Mouse (Mus musculus) left cerebral cortex, postnatal 36 days (tissue): ENCODE data around the gene Slc34a1. TPM values are rescaled to one million over a fixed set of nuclear protein-coding genes. Genes with fewer than 3 reads are reported as not detected.

Source experiments
- DNase-seq, 2 experiments: peaks; one replicate each; pipeline ENCODE4 v3.0.0; 2021 to 2022; ENCODE audit warnings: low spot score in 2 of 2, mixed read lengths in 1 of 2
- intact Hi-C: fragments of 180-260 bp; cut with DNase I; formaldehyde crosslinking; loops from one replicate; pipeline ENCODE4 v1.15.1; 2025
- total RNA-seq, 2 experiments: library from RNA; stranded (reverse); gene quantifications; 2 replicates each; pipeline ENCODE4 v1.2.3; 2021

The Slc34a1 gene
- total RNA-seq, 2 experiments from 2014 or later = 0.48 to 0.54 TPM

DNA sequence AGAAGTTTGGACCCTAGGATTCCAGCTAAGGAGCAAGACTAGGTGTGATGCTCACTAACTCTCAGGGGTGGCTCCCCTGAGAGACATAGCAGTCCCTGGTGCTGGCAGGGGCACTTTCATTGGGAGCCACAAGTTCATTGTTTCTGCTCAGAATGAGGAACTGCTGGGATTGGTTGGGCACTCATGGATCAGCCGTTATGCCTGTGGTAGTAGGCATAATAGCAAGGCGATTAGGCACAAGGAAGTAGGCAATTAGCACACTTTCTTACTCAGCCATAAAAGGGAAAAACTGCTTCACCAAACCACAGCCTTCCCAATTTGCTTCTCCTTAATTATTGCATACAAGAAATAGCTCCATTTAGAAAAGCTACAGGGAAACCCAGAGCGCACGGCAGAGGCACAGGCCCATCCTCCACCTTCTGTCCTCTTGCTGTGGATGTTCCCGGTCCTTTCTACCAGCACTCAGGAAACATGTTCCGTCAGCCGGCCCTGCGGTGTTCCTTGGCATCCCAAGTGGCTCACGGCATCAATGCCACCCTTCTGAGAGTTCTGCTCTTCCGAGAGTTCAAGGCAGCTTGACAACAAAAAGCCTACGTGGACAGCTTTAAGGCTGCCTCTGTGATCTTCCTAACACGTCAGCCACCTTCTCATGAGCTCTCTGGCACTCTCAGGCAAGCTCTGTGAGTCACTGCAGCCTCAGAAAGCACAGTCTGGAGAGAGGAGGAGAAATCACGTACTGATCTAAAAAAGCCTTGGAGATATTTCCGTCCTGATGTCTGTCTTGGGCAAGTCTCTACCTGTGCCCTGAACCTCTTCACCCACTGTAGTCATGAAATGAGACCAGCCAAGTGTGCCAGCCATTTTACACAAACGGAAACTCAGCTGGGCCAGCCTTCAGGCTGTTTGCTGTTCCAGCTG lies 6.2 kb downstream of the Slc34a1 start:
- peak; percentile 57 to 71 for DNase-seq
- intact Hi-C loops = loop anchor here (2.0 kb wide), 2 partner anchors 63 to 109 kb away; partner anchors contain the start of gene Pdlim7

DNA sequence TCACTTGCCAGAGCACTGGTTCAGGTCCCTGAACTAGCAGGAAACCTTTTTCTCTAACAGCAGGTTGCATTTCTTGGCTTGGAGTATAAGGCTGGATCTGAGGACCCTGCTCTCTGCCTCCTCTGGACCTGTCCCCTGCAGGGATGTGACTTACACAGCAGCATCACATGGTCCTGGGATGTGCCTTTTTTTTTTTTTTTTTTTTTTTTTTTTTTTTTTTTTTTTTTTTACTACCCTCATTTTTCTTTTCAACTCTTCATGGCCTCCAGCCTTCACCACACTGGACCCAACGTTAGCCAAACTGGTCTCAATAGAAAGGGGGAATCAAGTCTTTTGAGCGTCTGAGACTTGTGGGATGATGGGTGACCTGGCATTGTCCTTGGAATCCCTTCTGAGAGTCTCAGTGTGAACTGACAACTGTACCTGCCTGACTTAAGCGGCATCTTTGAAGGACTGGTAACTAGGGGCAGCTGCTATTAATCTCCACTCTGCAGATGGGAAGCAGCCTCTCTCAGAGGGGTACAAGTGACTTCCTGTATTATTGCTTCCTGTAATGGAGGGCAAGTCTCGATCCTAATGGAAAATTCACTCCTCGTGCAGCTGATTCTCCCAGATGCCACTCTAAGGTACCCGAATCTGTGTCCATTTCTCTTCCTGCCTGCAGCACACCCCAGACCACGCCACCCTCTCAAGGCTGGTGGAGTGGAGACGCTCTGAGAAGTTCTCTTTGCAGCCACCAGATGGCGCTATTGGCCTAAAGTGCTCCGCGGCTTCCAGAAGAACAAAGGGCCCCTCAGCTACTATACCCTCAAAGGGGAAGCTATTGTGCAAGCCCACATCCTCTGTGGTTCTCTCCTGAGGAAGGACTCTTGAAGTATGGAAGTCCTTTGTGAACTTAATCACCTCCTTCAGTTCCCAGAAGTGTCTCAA lies 7.1 kb downstream of the Slc34a1 start:
- peak; percentile 79 for DNase-seq
- intact Hi-C loops = loop anchor here (2.0 kb wide), 2 partner anchors 62 to 108 kb away; partner anchors contain the start of gene Pdlim7

DNA sequence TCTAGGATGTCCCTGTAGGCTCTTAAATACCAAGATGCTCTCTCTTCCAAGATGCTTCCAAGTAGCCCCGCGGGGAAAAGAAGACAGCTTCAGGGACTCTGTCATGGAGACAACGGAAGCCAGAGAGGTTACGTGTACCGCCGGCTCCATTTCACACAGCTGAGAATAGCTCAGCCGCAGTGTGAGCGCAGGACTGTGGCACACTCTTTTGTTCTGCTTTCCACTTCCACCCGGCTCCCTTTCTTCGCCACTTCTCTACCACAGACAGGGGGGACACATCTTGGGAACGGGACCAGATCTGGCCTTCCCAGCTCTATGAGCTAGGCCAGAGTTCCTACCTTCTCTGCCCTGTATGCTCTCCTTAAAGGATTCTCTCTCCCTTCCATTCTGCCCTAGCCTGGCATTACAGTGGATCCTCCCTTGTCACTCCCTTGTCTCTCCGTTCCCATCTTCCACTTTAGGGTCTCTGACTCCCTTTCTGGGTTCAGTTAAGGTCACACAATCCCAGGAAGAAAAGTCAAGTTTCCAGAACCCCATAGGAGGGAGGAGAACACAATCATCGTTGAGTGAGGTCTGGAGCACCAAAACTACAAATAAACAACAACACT lies 7.9 kb downstream of the Slc34a1 start:
- intact Hi-C loops = loop anchor here (2.0 kb wide), 2 partner anchors 61 to 107 kb away; partner anchors contain the start of gene Pdlim7
- no peak for DNase-seq

DNA sequence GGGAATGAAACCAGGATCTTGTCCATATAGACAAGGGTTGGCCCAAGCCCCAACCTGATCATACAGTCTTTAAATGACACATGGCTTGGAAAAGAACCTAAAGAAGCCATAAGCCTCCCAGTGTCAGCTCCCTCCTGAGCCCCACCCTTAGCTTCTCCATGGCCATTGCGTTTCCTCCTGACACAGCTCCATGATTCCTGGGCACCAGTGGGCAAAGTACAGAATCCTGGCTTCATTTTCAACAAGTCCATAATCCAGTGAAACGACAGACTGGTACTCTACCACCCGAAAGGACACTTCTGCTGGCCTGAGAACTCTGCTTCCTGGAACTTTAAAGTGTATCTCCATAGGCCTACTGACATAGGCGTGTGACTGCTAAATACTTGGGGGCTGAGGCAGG lies 9.4 kb downstream of the Slc34a1 start:
- intact Hi-C loops = no loop called here
- no peak for DNase-seq

DNA sequence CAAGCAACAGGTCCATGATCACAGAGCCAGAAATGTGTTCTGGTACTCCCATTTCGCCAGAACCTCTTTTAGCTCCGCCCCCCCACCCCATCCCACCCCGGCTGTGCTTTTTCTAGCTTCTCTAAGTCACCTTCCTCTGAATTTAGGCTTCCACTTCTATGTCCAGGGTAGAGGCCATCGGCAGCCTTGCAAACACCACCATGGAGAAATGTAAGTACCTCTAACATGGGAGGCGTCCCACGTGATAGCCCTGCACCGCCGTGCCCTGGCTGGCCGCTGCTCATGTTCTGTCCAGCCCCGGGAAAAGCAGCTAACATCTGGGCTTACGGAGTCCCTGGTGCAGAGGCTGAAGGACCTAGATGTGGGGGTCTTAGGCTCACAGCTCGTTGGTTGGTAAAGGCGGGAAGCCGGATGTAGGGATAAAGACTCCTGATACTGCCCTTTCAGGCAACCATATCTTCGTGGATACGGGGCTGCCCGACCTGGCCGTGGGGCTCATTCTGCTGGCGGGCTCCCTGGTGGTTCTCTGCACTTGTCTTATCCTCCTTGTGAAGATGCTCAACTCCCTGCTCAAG lies 10.6 kb downstream of the Slc34a1 start:
- no peak for DNase-seq
- intact Hi-C loops = no loop called here

DNA sequence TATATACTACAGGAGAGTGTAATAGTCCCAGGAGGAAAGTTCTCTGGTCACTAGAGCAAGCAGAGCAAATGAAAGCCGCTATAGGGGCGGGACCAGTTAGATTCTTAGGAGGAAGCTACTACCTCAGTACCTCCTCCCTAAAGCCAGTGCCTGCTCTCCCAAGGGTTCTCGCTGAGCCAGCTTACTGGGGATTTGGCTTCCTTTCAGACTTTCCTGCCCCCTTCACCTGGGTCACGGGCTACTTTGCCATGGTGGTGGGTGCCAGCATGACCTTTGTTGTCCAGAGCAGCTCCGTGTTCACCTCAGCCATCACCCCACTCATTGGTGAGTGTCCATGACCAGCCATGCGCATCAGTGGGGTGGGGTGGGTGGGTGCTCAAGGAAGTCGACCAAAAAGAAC lies 13.8 kb downstream of the Slc34a1 start:
- DNase-seq = no peak
- intact Hi-C loops = no loop called here

DNA sequence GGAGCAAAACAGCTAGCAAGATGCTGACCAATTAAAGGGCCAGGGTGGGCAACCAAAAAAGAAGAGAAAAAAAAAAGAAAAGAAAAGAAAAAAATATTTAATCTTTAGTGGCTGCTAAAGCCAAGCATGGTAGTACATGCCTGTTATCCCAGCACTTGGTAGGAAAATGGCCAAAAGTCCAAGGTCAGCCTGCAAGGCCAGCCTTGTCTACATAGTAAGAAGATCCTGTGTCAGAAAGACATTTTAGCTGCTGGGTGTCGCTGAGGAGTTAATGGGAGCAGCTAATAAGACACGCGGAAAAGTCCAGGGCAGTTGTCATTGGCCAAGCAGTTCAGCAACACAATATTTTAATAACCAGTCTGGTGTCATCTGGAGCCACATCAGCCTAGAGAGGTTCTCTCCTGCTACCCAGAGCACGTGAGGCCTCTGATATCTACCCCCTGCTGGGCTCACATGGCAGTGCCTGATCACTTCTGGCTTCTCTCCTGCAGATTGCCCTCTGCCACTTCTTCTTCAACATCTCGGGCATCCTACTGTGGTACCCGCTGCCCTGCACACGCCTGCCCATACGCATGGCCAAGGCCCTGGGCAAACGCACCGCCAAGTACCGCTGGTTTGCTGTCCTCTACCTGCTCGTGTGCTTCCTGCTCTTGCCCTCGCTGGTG lies 14.8 kb downstream of the Slc34a1 start:
- DNase-seq = no peak
- intact Hi-C loops = no loop called here

DNA sequence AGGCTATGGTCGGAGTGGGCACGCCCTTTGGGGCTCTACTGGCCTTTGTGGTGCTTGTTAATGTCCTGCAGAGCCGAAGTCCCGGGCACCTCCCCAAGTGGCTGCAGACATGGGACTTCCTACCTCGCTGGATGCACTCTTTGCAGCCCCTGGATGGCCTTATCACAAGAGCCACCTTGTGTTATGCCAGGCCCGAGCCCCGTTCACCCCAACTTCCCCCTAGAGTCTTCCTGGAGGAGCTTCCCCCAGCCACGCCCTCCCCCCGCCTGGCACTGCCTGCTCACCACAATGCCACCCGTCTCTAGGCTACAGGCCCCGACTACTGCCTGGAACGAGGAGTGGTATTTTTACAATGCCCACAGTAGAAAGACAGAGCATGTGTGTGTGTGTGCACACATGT lies 15.3 kb downstream of the Slc34a1 start:
- intact Hi-C loops = no loop called here
- DNase-seq = no peak

DNA sequence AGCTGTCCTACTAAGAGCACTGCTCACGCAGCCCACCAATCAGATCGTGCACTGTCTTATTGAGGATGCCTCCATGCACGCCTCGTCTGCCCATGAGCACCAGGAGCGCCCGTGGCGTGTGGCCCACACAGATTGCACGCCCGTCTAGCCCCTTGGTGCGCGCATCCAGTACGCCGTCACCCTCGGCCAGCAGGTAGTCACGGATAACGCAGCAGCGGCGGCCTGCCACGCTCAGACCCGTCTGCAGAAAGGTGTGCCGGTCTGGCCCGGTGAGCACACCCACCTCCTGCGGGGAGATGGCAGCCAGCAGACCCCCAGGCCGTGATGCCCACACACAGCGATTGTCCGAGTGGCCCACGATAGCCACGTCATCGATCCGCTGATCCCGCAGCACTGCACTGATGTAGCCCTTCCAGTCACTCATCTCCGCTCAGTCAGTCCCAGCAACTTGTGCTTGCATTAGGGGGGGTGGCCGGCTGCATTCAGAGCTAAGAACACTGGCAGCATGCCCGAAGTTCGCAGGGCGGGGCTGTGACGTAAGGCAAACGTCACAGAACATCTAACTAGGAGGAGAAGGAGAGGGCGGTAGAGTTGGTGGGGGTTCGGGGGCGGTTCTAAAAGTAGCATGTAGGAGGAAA lies 16.9 kb downstream of the Slc34a1 start, which contains the start of gene Pfn3:
Gene Pfn3 (minus strand): TSS at position 490 of the 638 bp plus-strand sequence.
- intact Hi-C loops = no loop called here

DNA sequence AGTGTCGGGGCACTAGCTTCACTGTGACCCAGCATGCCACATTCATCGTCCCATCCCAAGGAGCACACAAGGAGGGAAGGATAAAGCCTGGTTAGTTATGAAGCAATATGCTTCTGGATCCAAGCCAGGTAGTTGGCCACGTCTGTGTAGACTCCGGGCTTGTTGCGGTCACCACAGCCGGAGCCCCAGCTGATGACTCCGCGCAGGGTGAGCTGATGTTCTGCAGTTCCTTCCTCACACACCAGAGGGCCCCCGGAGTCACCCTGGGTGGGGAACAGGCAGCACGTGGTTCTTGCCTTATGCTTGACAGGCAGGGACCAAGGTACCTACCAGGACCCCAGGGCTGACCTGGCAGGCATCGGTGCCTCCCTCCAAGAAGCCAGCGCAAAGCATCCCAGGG lies 20.0 kb downstream of the Slc34a1 start:
- intact Hi-C loops = loop anchor here (2.0 kb wide), 2 partner anchors 27 to 53 kb away; partner anchors contain the start of gene Grk6
- peak; percentile 81 to 82 for DNase-seq

More for the DNA sequence above, 16.9 kb downstream of the Slc34a1 start, which contains the start of gene Pfn3:
- peak; percentile 70 to 82 for DNase-seq

DNA sequence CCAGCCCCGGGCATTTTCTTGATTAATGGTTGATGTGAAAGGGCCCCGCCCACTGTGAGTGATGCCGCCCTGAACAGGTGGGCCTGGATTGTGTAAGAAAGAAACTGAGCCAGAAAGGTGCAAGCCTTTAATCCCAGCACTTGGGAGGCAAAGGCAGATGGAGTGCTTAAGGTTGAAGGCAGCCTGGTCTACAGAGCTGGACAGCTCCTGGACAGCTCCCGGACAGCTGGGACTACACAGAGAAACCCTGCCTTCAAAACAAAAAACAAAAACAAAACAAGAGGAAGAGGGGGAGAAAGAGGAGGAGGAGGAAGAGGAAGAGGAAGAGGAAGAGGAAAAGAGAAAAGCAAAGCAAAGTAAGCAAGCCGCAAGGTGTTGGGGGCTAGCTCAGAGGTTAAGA lies 21.2 kb downstream of the Slc34a1 start:
- DNase-seq = no peak
- intact Hi-C loops = loop anchor here (2.0 kb wide), 2 partner anchors 26 to 52 kb away; partner anchors contain the start of gene Grk6

DNA sequence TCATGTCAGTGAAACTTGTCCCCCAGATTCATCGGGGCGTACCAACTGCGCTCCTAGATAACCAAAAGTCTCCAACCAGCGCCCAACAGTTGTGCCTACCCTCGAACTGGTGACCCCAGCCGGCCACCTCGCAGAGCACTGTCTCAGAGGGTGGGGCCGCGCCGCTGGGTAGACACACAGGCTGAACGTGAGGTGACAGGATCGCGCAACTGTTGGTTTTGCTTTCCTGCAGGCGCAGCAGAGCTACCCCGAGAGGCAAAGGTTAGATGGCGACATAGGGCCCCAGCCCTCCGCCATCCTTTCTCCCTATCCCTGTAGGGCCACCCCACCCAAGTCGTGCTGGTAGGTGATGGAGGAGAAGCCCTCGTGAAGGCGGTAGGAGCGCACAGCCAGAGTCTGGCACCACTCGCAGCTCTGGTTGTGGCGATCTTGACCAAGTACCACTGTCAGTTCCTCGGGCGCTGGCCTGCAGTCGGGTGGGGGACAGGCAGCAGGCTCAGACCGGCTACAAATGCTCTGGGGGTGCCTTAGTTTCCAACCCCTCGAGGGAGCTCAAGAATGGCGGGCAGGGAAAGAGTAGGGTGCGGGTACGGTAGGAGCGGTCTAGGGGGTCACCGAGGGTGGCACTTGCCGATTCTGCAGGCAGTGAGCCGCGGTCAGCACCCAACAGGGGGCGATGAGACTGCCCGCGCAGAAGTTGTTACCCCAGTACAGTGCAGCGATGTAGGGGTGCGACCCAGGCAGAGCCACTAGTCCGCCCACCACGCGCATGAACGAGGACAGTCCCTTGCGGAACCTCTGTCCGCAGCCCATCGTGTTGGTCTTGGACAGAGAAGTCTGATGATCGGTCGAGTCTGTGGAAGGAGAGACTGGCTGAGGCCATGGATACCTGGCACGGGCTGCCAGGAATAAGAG lies 22.3 kb downstream of the Slc34a1 start:
- intact Hi-C loops = loop anchor here (5.0 kb wide), 1 partner anchor 117 kb away; the partner anchor contains the start of gene Ddx41
- DNase-seq = no peak

DNA sequence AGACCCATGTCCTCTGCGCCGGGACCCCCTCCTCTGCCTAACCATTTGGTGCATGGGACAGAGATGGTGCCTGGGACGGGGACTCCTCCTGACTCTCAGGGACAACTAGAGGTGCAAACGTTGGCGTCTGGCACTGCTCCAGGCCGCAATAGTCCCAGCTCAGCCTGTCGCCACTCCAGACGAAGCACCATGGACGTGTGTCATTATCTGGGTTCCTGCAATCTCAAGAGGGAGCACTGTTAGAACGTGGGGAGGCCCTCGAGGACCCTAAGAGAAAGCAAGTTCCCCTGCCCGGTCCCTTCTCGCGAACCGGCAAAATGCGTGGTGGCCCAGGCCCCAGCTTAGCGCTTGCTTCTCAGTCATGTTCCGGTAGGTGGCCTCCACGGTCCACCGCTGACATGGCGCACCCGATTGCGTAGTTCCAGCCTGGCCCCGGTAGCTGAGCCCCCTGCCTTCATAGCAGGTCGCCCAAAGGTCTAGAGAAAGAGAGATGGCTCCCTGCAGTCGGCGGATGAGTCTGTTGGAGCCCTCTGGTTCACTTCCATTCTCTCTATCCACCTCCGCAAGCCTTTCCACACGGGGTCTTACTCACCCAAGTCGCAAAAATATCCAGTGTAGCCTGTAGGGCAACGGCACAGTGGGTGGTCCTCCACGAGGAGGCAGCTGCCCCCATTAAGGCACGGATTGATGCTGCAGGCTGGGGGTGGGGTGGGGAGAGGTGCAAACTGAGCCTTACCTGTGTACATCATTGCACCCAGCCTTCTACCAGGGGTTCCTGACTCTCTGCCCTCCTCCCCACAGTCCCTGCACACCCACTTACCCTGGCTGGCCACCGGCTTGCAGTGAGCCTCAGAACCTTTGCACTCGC lies 23.2 kb downstream of the Slc34a1 start:
- intact Hi-C loops = loop anchor here (5.0 kb wide), 1 partner anchor 116 kb away; the partner anchor contains the start of gene Ddx41
- DNase-seq = peak; percentile 62 to 66

DNA sequence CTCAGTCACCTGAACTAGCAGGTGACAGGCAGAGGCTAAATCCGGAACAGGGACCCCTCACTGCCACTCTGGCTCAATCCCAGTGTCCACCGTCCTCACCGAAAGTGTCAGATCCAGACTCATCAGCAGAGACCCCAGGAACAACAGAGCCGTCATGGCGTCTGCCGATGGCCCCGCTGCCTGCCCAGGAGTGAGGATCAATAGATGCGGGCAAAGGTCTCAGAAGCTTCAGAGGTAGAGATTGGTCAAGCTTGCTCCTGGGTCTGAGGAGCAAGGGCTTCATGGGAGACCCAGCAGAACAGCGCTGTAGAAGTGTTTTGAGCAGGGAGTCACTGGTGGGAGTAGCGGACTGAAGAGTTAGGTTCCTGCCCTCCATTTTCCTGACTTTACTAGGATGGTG lies 28.6 kb downstream of the Slc34a1 start, which contains the start of gene F12:
Gene F12 (minus strand): TSS at position 181 of the 400 bp plus-strand sequence.
- DNase-seq = no peak
- intact Hi-C loops = no loop called here

DNA sequence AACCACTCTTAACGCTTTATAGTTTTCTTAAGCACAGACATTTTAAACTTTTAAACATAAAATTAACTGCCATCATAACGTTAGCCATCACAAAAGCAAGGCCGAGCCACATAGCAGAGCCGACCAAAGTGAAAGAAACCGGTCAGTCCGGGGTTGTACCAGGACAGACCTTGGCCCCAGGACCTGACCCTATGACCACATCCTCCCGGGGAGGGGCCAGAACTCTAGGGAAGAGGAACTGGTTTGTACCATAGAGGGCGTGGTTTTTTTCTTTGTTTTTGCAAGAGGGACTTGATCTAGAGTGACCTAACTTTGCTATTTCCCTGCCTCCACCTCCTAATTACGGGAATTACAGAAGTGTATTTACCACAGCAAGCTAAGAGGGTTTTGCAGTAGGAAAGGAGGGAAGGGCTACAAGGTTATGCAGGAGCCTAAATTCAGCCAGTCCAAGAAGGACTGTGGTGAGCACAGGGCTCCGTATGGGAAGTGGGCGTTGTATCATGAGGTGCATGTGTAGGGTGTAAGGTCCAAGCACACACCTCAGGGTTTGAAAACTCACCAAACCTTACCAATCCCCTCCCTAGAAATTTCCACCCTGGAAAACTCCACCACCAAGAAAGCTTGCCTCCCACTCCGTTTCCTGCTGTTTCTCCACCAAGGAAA lies 31.4 kb downstream of the Slc34a1 start:
- no peak for DNase-seq
- intact Hi-C loops = no loop called here
